Mouse (Mus musculus) T-helper 1 cell (primary cell): ENCODE data around the gene Gm15091.
"Not testable (repeated sequence)": the region's sequence is repeated elsewhere in the genome, so short reads cannot be mapped to it uniquely, and the experiment has no call there.

ENCODE experiments used
- in situ Hi-C: fragments of 300-600 bp; cut with MboI, MseI; formaldehyde crosslinking; loops from one replicate; pipeline ENCODE4 v1.15.1; 2025; ENCODE audit warnings: high pct_unique_total_duplicates

Gm15091 gene

DNA sequence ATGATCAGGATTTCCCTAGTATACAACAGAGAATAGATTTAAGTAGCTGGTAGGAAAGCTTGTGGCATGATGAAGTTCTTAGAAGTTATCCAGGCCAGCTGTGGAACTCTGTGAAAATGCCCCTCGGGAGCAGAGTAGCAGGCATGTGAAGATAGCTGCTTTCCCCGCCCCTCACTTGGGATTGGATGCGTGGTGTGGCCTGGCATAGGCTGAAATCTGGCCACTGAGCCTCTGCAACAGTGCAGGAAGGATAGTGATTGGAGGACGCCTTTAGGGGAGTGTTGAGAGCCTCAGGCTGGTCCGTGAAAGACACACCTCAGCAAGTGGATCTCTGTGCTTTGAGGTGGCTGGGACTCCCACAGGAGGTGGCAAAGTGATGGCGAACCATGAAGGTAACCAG is at the start of gene Gm15091:
Gene Gm15091, plus strand, starts transcription at position 301 of the 400 bp plus-strand sequence.
- in situ Hi-C loops, result not testable (repeated sequence)
